Mouse (Mus musculus) cortical plate, adult 2 months (tissue): ENCODE measurements around the gene Nomo1.

Experiments
- CTCF ChIP-seq: fragments of 200-500 bp; IDR thresholded peaks from 2 replicates; pipeline ENCODE4 v1.5.1; 2011; ENCODE audit warnings: mild to moderate bottlenecking, control low read depth, low read length; ENCODE audit not compliant: insufficient read depth; ENCODE audit errors: extremely low read depth
- POLR2A ChIP-seq: fragments of 200-500 bp; IDR thresholded peaks from 2 replicates; pipeline ENCODE4 v1.6.1; 2011; ENCODE audit warnings: mild to moderate bottlenecking, low read length, control low read depth; ENCODE audit not compliant: insufficient read depth; ENCODE audit errors: extremely low read depth

- TF ChIP-seq POLR2A, result no peak
- no peak for TF ChIP-seq CTCF
These were observed 21.4 kb upstream of the Nomo1 start for GRCm38 (mm10) chr7:46012121-46012520.
